Mouse (Mus musculus) WW6 (cell line): ENCODE results near the gene Sec24b.

Source experiments
- DNase-seq: peaks from one replicate; pipeline ENCODE4 v3.0.0-alpha.2; 2013; ENCODE audit warnings: low read depth, low spot score

Gene Sec24b

DNA sequence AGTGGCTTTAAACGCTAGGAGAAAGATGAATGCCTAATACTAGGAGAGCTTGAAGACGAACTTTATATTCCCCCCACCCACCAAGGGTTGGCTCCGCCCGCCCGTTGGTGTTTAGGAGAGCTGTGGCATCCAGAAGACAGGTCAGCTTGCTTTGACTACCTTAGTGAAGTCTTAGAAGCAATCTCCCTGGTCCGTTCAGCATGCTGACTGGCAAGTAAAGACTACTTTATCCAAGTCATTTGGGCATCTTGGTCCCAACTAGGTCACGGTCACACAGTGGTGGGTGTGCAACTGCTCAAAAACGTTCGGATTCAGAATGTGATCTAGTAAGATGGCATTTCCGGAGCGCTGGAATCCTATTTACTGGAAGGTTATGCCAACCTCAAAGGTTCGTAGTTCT is at the start of gene Sec24b:
TSS of gene Sec24b (minus strand) at position 273 of the 400 bp plus-strand sequence.
- no peak for DNase-seq

DNA sequence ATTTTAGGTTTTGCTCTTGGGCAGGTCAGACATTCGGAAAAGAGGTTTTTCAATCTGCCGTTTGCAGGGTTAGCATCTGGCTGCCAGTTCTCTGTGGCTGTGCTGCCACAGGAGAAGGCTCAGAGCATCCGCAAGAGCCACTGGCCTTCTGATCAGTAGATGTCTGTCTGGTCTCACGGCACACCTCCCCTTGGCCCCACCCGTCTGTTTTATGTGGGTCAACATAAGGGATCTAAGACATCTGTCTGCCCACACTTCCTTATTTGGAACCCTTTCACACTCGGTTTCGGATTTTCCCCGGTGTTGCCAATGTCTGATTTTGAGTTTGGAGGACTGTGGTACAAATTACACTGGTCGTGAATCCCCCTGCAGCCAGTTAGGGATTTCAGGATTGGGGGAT is 43.1 kb upstream of the Sec24b start:
- DNase-seq, result no peak

DNA sequence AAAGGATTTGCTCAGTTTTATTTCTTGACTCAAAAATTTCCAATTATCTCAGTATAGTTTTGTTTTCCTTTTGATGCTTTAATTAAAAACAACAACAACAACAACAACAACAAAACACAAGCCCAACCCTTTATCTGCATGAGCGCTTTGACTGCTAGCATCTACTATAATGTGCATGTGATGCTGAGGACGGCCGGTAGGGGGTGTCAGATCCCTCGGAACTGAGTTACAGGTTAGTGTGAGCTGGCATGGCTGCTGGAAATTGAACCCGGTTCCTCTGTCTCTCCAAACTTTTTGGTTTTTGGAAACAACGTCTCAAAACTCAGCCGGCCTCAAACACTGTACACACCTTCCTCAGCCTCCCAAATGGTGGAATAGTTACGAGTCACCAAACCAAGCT is 42.1 kb upstream of the Sec24b start:
- DNase-seq, result no peak

DNA sequence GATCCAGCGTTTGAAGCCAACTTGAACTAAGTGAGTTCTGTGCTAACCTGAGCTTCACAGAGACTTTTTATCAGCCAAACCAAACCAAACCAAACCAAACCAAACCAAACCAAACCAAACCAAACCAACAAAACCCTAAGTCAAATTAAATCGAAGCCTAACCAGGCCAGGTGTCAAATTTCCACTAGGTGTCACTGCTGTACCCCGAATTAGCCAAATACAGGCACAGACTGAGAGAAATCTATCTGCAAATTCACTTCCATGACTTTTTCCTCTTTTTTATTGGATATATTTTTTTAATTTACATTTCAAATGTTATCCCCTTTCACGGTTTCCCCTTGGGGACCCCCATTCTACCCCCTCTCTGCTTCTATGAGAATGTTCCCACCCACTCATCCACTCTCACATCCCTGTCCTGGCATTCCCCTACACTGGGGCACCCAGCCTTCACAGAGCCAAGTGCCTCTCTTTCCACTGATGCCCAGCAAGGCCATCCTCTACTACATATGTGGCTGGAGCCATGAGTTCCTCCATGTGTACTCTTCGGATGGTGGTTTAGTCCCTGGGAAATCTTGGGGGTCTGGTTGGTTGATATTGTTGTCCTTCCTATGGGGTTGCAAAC is 33.9 kb upstream of the Sec24b start:
- DNase-seq, result no peak

DNA sequence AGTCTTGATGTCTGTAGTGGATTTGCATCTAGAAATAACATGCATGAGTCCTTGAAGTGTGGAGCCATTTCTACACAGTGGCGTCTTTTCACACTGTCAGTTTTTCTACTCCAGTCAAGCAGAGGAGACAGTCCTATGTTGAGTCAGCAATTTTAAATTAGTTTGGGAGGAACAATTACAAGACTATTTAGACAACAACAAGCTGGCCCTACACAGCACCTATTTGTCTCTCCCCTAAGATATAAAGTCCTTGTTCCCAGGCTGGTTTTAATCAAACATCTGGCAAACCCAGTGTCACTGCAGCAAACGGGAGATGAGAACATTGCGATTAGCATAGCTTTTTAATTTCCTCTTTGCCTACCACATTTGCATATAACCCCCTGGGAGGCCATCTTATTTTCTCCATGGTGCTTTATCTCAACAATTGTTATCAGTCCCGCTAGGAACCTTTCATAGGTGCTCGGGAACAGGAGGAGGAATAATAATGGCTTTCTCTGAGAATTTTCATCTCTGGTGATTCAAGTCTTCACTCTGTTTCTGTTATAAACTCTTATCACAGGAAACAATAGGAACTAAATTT is 32.9 kb upstream of the Sec24b start:
- DNase-seq, result no peak

DNA sequence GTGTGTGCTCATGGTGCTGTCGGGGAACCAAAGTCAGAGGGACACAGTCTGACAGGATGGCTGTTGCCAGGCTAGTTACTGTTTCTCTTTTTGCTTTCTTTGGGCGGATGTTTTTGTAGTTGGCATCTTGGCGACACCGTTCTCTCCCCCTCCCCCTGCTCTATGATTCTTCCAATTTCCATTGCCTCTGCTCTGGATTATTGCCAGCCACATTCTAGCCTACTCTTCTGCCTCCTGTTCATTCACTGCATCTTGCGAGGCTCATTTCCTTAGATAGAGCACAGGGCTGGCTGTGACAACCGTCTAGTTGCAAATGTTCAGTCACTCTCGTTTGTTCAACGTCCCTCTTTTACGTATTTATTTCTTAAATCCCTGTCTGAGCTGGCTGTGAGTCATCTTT is 29.1 kb upstream of the Sec24b start:
- no peak for DNase-seq

DNA sequence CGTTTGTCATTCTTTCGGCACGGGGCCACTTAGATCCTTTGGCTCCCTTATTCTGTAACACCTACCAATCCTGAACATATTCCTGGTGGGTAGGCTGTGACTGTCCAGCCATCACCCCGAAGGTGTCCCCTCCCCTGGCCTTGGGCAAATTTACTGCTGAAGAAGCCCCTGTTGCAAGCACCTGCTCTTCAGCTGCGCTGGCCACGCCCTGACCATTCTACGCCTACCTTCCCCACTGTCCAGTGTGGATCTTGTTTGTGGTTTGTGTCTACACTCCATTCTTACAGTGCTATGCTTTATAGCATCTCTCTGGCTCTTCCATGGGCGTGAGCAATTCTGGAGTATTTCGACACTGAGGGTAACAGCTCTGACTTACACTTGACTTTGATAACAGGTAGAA is 27.3 kb upstream of the Sec24b start:
- no peak for DNase-seq

DNA sequence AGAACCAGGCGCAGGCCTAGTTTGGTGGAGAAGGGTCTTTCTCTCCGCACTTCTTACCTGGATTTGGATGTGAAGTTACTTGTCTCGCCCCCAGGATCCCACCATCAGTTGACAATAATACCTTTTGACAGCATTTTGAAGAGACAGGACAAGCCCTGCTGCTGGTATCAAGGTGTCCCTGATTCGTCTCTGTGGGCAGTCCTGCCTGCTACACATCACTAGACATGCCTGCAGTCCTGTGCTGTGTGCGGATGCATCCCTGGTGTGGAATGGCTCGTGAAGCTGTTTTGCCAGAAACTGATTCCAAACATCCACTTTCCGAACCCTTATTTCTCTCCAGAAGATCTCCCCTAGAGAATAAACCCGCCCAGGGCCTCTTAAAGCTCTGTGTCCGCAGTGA is 26.1 kb upstream of the Sec24b start:
- DNase-seq, result no peak

DNA sequence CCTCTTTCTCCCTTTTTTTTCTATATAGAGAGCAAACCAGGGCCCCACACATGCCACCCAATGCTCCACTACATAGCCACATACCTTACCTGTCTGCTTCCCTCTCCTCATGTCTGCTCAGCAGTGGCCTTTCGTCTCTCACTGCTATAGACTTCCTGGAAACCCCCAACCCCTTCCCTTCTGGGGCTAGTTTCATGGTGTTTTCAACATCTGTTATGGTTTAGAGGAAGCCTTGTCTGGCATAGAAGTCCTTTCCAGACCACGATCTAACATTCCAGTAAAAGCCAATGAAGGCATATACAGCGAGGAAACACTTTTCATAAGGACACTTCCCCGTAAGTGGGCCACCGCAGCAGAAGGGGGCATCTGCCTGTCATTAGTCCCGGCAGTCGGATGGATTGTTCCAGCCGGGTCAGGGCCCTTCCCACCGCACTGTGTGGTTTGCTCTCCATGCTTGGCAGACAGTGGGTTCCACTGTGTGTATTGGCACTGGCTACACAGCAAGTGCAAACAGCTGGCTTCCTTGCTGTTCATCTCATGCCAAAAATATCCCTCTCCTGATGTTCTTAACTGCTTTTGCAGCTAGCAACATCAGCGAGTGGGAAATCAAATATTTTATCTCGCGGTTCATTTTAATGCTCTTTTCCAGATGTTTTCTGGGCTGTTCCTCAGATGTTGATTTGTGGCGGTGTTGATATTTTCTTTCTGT is 25.2 kb upstream of the Sec24b start:
- no peak for DNase-seq

DNA sequence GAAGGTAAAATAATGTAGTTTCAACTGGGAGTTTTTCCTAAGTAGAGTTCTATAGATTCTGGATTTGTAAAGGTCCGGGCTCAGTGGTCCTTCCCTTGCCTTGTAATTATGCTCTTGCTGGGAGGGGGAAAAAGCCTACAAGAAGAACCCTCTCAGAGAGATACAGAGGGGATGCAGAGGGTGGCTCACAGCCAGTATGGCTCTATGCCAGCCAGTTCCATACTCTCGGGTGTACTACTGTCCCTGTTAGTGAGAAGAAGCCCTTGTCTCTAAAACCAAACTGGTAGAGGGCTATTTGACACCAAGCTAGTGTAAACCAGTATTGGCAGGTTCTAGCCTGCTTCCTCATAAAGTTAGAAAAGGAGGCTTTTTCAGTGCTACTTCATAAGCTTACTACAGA is 22.0 kb upstream of the Sec24b start:
- DNase-seq, result no peak

DNA sequence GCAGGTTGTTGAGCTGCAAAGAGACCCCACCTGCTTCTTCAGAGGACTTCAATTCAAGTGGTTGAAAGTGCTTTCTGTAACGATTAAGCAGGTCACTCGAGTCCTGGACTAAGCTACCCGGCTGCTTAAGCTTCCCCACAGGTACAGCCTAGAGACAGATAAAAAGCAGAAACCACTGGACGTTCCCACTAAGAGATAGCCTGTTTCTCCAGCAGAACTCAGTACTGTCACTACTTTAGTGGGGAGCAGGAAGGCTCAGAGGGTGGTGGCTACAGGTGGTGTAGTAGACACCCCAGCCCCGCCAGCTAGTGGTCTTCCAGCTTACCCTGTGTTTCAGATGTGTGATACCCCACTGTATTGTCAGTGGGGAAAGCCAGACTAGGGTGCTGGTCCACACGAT is 19.3 kb upstream of the Sec24b start:
- no peak for DNase-seq

DNA sequence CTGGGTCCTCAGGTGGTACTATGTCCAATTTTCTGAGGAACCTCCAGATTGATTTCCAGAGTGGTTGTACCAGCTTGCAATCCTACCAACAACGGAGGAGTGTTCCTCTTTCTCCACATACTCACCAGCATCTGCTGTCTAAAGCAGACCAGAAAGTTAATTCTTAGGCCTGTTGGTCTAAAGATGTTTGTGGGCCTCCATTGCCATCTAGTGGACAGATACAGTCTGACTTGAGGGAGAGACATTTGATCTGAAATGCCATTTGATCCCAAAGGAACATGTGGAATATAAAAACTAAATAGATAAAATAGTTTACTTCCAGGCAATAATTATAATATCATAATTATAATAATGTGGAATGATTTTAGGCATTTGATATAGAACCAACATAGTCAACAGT is 18.4 kb upstream of the Sec24b start:
- DNase-seq, result no peak

DNA sequence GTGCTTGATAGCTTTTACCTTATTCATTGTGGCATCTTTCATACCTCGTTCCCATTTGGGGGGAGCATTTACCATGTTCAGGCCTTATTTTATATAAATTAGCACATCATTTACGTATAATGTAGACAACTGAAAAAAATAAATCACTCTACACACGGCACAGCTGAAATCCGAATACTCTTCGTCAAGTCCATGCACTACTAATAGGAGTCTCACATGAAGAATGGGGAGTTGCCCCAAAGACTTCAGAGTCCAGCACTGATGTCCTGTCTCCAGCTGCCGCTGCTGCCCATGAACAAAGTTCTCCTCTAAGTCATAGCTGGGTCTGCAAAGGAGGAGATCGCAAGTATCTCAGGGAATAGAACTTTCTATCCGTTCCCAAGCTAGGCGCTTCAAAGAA is 15.9 kb upstream of the Sec24b start:
- no peak for DNase-seq

DNA sequence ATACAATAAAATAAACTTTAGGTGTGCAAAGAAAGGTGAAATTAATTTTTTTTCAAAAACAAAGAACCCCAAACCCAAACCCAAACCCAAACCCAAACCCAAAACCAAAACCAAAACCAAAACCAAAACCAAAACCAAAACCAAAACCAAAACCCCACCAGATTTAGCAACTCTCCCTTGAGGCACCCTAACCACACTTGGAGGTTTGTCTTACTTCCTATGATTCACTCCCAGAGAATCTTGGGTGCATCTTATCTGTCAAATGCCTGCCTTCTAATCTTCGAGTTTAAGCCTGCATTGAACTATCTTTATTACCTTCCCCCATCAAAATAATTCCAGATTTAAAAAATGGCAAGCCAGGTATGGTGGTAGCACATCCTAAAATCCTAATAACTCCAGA is 14.4 kb upstream of the Sec24b start:
- no peak for DNase-seq

DNA sequence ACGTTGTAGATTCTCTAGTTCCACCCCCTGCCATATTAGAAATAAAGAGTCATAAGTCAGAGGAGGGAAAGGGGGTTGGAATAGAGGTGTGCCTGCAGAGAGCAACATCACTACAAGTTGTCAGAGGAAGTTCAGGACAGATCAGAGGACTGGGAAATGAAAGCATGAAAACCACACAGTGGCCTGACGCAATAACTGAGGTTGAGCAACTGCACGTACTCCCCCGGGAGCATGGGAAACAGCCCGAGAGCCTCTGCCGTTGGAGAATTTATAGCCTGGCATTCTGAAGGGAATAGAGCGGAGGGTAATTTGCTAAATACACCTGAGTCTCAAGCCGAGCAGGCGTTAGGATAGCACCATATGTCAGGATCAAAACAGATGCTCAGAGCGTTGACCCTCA is 11.7 kb upstream of the Sec24b start:
- DNase-seq, result no peak

DNA sequence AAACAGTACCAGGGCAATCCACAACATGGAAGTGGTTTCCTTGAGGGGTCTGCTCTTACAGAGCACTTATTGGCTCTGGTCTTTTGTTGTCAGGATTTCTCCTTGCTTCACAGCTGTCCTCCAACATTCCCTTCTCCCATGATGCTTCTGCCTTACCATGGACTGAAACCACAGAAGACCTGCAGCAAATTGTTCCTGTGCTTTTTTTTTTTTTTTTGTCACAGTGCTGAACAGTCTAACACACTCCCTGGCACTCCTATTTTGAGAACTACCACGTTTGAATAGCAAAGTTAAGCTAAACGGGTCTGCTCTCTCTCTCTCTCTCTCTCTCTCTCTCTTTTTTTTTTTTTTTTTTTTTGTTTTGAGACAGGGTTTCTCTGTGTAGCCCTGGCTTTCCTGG is 10.6 kb upstream of the Sec24b start:
- no peak for DNase-seq

DNA sequence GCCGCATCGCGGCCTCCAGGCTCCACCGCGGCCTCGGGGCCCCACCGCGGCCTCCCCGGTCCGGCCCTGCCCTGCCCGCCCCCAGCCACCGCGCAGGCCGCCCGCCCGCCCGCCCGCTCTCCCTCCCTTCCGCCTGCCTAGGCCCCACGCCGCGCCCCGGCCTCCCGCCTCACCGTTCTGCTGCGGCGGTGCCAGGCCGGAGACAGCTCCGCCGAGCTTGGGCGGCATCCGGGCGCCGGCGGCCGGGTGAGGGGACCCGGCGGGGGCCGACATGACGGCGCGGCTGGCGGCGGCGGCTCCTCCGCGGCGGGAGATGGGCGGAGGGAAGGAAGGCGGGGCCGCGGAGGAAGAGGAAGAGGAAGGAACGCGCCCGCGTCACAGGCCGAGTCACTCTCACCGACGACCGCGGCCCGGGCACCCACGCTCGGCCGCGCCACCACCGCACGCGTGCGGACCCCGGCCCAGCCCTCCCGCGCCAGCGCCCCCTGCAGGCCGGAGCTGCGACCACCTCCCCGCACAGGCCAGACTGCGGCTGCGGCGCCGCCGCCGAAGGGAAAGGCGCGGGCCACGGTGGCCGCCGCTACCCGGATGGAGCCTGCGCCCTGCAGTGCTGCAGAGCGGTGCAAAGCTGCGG is 840 bp downstream of the Sec24b start:
- DNase-seq, result peak; percentile 57

DNA sequence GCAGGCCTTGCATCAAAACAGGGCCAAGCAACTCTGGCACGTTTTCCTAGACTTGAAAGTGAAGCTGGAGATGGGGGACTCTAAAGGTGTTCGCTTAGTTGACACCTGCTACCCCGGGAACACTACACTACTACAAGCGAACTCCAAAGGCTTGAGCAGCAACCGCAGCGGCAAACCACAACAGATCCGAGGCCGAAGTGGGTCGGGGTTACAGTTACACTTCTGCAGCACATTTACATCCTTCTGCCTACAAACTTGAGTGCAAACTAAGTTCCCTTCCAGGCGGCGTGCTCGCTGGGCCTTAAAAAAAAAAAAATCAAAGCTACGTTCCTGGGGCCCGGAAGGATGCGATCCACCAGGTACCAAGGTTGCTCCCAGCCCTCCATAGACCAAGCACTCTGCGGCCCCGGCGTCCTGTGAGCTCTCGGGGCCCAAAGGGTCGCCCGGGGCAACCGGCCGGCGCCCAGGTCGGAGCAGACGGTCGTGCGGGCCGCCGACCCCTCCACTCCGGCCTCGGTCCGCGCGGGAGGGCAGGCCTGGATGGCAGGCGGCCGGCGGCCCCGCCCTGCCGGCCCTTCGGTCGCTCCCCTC is 1.5 kb downstream of the Sec24b start:
- peak; percentile 33 for DNase-seq

DNA sequence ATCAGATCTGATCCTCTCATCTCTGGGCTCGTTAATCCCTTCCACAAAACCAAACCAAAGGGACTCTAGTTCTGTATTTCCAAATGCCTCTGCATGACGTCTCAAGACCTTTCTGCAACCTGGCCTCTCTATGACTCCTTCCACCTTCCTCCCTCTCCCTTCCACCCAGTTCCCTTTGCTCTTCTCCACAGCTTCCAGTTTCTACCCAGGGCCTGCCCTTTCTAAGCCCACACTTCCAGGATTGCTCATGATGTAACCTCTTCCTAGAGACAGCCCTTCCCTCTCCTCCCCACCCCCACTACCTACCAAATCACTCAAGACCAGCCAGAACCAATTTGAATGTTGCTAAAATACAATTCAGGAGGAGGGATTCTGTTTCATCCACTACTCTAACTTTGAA is 2.9 kb downstream of the Sec24b start:
- no peak for DNase-seq

DNA sequence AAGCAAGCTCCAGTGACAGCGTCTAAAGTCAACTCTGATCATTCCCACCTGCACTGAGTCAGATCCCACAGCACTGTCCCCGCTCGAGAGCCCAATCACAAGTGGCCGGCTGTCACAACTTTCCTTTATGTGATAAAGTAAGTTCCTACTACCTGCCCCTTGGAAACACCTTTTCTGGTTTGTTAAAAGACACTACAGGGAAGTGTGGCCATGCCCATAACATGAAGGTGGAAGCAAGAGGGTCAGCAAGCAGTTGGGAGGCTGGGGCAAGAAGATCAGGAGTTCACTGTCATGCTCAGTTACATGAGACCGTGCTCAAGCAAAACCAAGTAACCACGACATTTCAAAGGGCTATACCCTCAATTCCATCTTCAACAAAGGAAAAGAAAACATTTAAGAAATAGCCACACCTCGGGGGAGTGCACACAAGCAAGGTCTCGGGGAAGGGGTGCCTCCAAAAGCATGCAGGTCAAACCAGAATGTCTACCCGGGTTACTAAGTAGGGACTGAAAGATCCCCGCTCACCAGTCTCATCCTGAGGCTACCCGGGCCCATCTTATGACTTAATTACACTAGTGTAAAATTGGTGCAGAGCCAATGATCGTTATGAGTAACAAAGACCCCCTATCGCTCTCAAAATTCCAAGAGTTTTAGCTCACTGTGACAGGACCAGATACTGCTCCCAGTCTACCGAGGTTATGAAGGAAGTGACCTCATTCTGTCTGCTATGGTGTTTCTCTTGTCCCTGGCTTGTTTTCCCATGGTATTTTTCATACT is 3.6 kb downstream of the Sec24b start:
- DNase-seq, result no peak
